Mouse (Mus musculus) left cerebral cortex, adult 2 months (tissue): ENCODE results near the gene Med10. TPM values are rescaled to one million over a fixed set of nuclear protein-coding genes. Genes with fewer than 3 reads are reported as not detected.

Source experiments
- DNase-seq, 2 experiments: peaks; one replicate each; pipeline ENCODE4 v3.0.0; 2021 to 2022; ENCODE audit warnings: low spot score in 2 of 2, mixed read lengths in 1 of 2; ENCODE audit errors: extremely low spot score in 1 of 2
- H3K27ac ChIP-seq: fragments of 200-600 bp; 2 replicates; pipeline ENCODE4 v1.8.1; 2022
- H3K4me3 ChIP-seq: fragments of 200-600 bp; 2 replicates; pipeline ENCODE4 v1.8.1; 2022
- CTCF ChIP-seq: fragments of 200-600 bp; IDR thresholded peaks from 2 replicates; pipeline ENCODE4 v1.8.1; 2022; ENCODE audit warnings: antibody characterized with exemption, mild to moderate bottlenecking, moderate library complexity
- intact Hi-C: fragments of 180-260 bp; cut with DNase I; formaldehyde crosslinking; loops from one replicate; pipeline ENCODE4 v1.15.1; 2025
- total RNA-seq, 2 experiments: library from RNA; stranded (reverse); gene quantifications; 2 replicates each; pipeline ENCODE4 v1.2.3; 2021

The Med10 gene
- total RNA-seq, 2 experiments from 2014 or later = 47.4 to 50.6 TPM

- Histone ChIP-seq H3K27ac (no peak overlapping the region), H3K4me3 (no peak overlapping the region)
- no peak for TF ChIP-seq CTCF
- DNase-seq = no peak
- intact Hi-C loops = no loop called here
These were observed 7.4 kb upstream of the Med10 start for GRCm38 (mm10) chr13:69794808-69795207.

- DNase-seq = peak; percentile 81 to 84
- intact Hi-C loops = loop anchor here (1.0 kb wide), 1 partner anchor 70 kb away; no protein-coding TSS in a partner anchor
- peak overlapping the region; percentile 89 for H3K27ac ChIP-seq
- peak overlapping the region; percentile 98 for H3K4me3 ChIP-seq
- TF ChIP-seq CTCF = no peak; the same call in 1 of the 2 replicates
These were observed 7.8 kb downstream of the Med10 start for GRCm38 (mm10) chr13:69809681-69810611.

- no peak for DNase-seq
- Histone ChIP-seq H3K4me3 (peak overlapping the region; percentile 98), H3K27ac (no peak overlapping the region)
- intact Hi-C loops = no loop called here
- TF ChIP-seq CTCF = no peak
These were observed 8.9 kb downstream of the Med10 start for GRCm38 (mm10) chr13:69810936-69811680.

- intact Hi-C loops = no loop called here
- Histone ChIP-seq H3K27ac (no peak overlapping the region), H3K4me3 (no peak overlapping the region)
- no peak for DNase-seq
- no peak for TF ChIP-seq CTCF
These were observed 11.7 kb downstream of the Med10 start for GRCm38 (mm10) chr13:69813870-69814269.

- peak overlapping the region; percentile 63 for H3K27ac ChIP-seq
- DNase-seq = no peak
- TF ChIP-seq CTCF = no peak
- no peak overlapping the region for H3K4me3 ChIP-seq
- intact Hi-C loops = no loop called here
These were observed 16.1 kb downstream of the Med10 start for GRCm38 (mm10) chr13:69818306-69818705.

- intact Hi-C loops = loop anchor here (5.0 kb wide), 1 partner anchor 761 kb away; no protein-coding TSS in a partner anchor
These were observed 19.1 kb downstream of the Med10 start for GRCm38 (mm10) chr13:69821169-69821822.

GRCm38 (mm10) chr13:69823920-69824637, 21.9 kb downstream of the Med10 start:
- no peak for DNase-seq
- Histone ChIP-seq H3K27ac (no peak overlapping the region), H3K4me3 (no peak overlapping the region)
- TF ChIP-seq CTCF = no peak
- intact Hi-C loops = loop anchor here (5.0 kb wide), 1 partner anchor 758 kb away; no protein-coding TSS in a partner anchor

More at GRCm38 (mm10) chr13:69821169-69821822, 19.1 kb downstream of the Med10 start:
- H3K27ac ChIP-seq = no peak overlapping the region
- no peak for DNase-seq
- TF ChIP-seq CTCF = no peak
- no peak overlapping the region for H3K4me3 ChIP-seq

GRCm38 (mm10) chr13:69825396-69826095, 23.4 kb downstream of the Med10 start:
- intact Hi-C loops = loop anchor here (5.0 kb wide), 1 partner anchor 107 kb away; no protein-coding TSS in a partner anchor
- H3K27ac ChIP-seq = no peak overlapping the region
- no peak for DNase-seq
- TF ChIP-seq CTCF = no peak
- no peak overlapping the region for H3K4me3 ChIP-seq

GRCm38 (mm10) chr13:69830606-69831005, 28.4 kb downstream of the Med10 start:
- Histone ChIP-seq H3K27ac (no peak overlapping the region), H3K4me3 (no peak overlapping the region)
- DNase-seq = no peak
- intact Hi-C loops = no loop called here
- TF ChIP-seq CTCF = no peak

GRCm38 (mm10) chr13:69832578-69832977, 30.4 kb downstream of the Med10 start:
- no peak for TF ChIP-seq CTCF
- Histone ChIP-seq H3K27ac (no peak overlapping the region), H3K4me3 (no peak overlapping the region)
- intact Hi-C loops = no loop called here
- peak; percentile 22 to 24 for DNase-seq
